ENCODE assay signal across 10 mouse cellular contexts in the genomic region with DNA sequence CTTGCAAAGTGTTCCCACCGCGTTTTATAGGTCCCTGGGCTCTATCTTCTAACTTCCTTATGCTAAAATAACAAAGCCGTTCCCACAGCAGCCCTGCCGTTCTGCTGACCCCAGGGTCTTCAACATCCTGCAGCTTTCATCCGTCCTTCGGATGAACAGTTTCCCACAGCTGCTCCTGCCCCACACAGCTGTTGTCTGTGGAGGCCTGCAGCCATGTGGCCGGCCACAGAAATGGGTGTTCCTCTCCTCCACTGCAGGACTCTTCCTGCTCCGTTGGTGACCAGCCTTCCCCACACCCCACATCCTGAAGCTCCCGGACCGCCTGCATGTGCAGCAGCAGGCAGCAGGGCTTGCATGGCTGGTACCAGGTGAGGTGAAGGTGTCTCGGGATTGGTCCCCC. TPM values are rescaled to one million over a fixed set of nuclear protein-coding genes. Genes with fewer than 3 reads are reported as not detected.
DNase-seq lines count a peak whose midpoint lies in the region; ATAC-seq and TF ChIP-seq lines count a peak whose summit lies in the region.
"Had no signal": no experiment of that assay in that cellular context is flagged by ENCODE, and none has a peak within 500 bp of the region (broad histone marks: within the 10 kb centered on the region; RNA-seq: fewer than 3 reads in every experiment).

No protein-coding gene starts in this region.

- ATAC-seq in kidney, embryonic 16.5 days (ENCODE audit: low FRiP score, low TSS enrichment) = 0 out of 2 replicates have a peak, but pooled peaks have one; percentile 39
- peak; percentile 23; the same call in 1 of the 2 replicates for ATAC-seq in kidney, postnatal 0 days (replicated peaks; ENCODE audit: low FRiP score, low read depth)

- H3K4me1 ChIP-seq in kidney, embryonic 16.5 days (ENCODE audit: insufficient read depth, low read length) = peaks cover 54% of the 10 kb centered on the region
- H3K4me1 ChIP-seq in kidney, postnatal 0 days (replicated peaks; ENCODE audit: insufficient read depth, low read length) = peaks cover 35% of the 10 kb centered on the region

- H3K27me3 ChIP-seq in kidney, embryonic 16.5 days (ENCODE audit: insufficient read depth, low read length) = no peaks in the 10 kb centered on the region
- H3K27me3 ChIP-seq in kidney, postnatal 0 days (ENCODE audit: insufficient read depth, low read length) = no peaks in the 10 kb centered on the region
- H3K27me3 ChIP-seq: embryonic facial prominence, embryonic 13.5 days had no signal

- no peaks in the 10 kb centered on the region for H3K36me3 ChIP-seq in kidney, embryonic 16.5 days (ENCODE audit: insufficient read depth, low read length)
- no peaks in the 10 kb centered on the region for H3K36me3 ChIP-seq in kidney, postnatal 0 days (ENCODE audit: insufficient read depth, low read length)
- H3K36me3 ChIP-seq: embryonic facial prominence, embryonic 13.5 days had no signal

- H3K4me2 ChIP-seq in kidney, embryonic 16.5 days (replicated peaks; ENCODE audit: low read depth, low read length) = no peak overlapping the region
- no peak overlapping the region for H3K4me2 ChIP-seq in kidney, postnatal 0 days (ENCODE audit: low read length)
- H3K4me2 ChIP-seq: embryonic facial prominence, embryonic 13.5 days had no signal

- peak overlapping the region; percentile 83 for H3K27ac ChIP-seq in kidney, embryonic 16.5 days (ENCODE audit: low read length)
- H3K27ac ChIP-seq in kidney, postnatal 0 days = peak overlapping the region; percentile 75
- H3K27ac ChIP-seq: embryonic facial prominence, embryonic 13.5 days had no signal

- H3K4me3 ChIP-seq in kidney, embryonic 16.5 days (ENCODE audit: low read length) = no peak overlapping the region
- H3K4me3 ChIP-seq in kidney, postnatal 0 days (replicated peaks; ENCODE audit: low read depth, low read length) = no peak overlapping the region
- H3K4me3 ChIP-seq: embryonic facial prominence, embryonic 13.5 days had no signal

- 20% methylated on average over 11 of the region's 11 CpGs for WGBS in kidney, embryonic 16.5 days
- 15% methylated on average over 11 of the region's 11 CpGs for WGBS in kidney, postnatal 0 days

- no peak overlapping the region; the same call in 1 of the 2 replicates for H3K9ac ChIP-seq in kidney, embryonic 16.5 days (replicated peaks; ENCODE audit: low read length)
- 0 out of 2 replicates have a peak overlapping the region, but pooled peaks have one; percentile 10 for H3K9ac ChIP-seq in kidney, postnatal 0 days (ENCODE audit: low read depth, low read length)
- H3K9ac ChIP-seq: embryonic facial prominence, embryonic 13.5 days had no signal

- H3K9me3 ChIP-seq in kidney, embryonic 16.5 days (ENCODE audit: low read length) = no peaks in the 10 kb centered on the region
- no peaks in the 10 kb centered on the region for H3K9me3 ChIP-seq in kidney, postnatal 0 days (replicated peaks; ENCODE audit: low read length)
- H3K9me3 ChIP-seq: embryonic facial prominence, embryonic 13.5 days had no signal

- DNase-seq in embryo, embryonic 11 days = peak; percentile 39
- no peak for DNase-seq in embryo, embryonic 10.5 days (ENCODE audit: low spot score)
- DNase-seq in kidney, adult 9 months = no peak
- peak; percentile 80 for DNase-seq in kidney, postnatal 0 days (ENCODE audit: low spot score)
- peak; percentile 63 for DNase-seq in mesoderm, embryonic 11.5 days (ENCODE audit: low read depth, low spot score)
- no peak for DNase-seq in ovary, postnatal 10 days (ENCODE audit: low spot score)
- no peak for DNase-seq in adrenal gland, adult 2 months

- TF ChIP-seq CTCF in kidney, postnatal 0 days (IDR thresholded peaks at IDR 0.05; ENCODE audit: low read depth) = no peak

RNA-seq across cellular contexts. Expression of a gene that starts 17.3 kb away (rescaled TPM):
- polyA plus RNA-seq in kidney, embryonic 16.5 days (2015; fragmentation: Nextera tagmentation; extraction: Ambion mirVana) = 19.4 and 21.4 TPM in 2 replicates
- 60.7 and 71.7 TPM in 2 replicates for polyA plus RNA-seq in kidney, postnatal 0 days (2015; fragmentation: Nextera tagmentation; extraction: Ambion mirVana)
- 10 to 100 TPM; 72.6 to 91.6 TPM for total RNA-seq in adrenal gland, adult 2 months (2021)
- polyA plus RNA-seq in adrenal gland, adult 2 months (2012; rRNA removed) = 84.0 and 89.4 TPM in 2 replicates

RNA-seq across cellular contexts. Expression of a gene that starts 18.8 kb away (rescaled TPM):
- polyA plus RNA-seq in kidney, embryonic 16.5 days (2015; fragmentation: Nextera tagmentation; extraction: Ambion mirVana) = 3.5 and 4.3 TPM in 2 replicates
- polyA plus RNA-seq in kidney, postnatal 0 days (2015; fragmentation: Nextera tagmentation; extraction: Ambion mirVana) = 3.3 and 3.7 TPM in 2 replicates
- 1 to 10 TPM in 1 of 2 experiments, under 1 TPM in 1; 0.46 to 1.0 TPM for total RNA-seq in adrenal gland, adult 2 months (2021)
- 0.97 and 1.5 TPM in 2 replicates for polyA plus RNA-seq in adrenal gland, adult 2 months (2012; rRNA removed)
- total RNA-seq: gastrocnemius, adult 8-10 months had no signal

RNA-seq across cellular contexts. Expression of a gene that starts 27.4 kb away (rescaled TPM):
- polyA plus RNA-seq in kidney, embryonic 16.5 days (2015; fragmentation: Nextera tagmentation; extraction: Ambion mirVana) = 4.8 and 6.6 TPM in 2 replicates
- polyA plus RNA-seq in kidney, postnatal 0 days (2015; fragmentation: Nextera tagmentation; extraction: Ambion mirVana) = 2.2 and 2.3 TPM in 2 replicates
- 1 to 10 TPM; 3.9 to 5.1 TPM for total RNA-seq in adrenal gland, adult 2 months (2021)
- 1.4 and 1.6 TPM in 2 replicates for polyA plus RNA-seq in adrenal gland, adult 2 months (2012; rRNA removed)

Comparison
In these comparisons a context has a peak if more than half of its experiments do, and no peak if none do; other contexts are left out.
1. DNase-seq: peak in embryo, embryonic 11 days (single experiment), kidney, postnatal 0 days (single experiment) and mesoderm, embryonic 11.5 days (single experiment); none in embryo, embryonic 10.5 days (single experiment), kidney, adult 9 months (single experiment), ovary, postnatal 10 days (single experiment) and adrenal gland, adult 2 months (single experiment).